Mouse (Mus musculus) forebrain, postnatal 0 days (tissue): ENCODE data around the gene BC005624. TPM values are rescaled to one million over a fixed set of nuclear protein-coding genes. Genes with fewer than 3 reads are reported as not detected.

ENCODE experiments used
- ATAC-seq: fragments of 200-750 bp; cut with Nextera tagmentation; 2 replicates; pipeline ENCODE4 v1.8.0; 2017; ENCODE audit warnings: mild to moderate bottlenecking, moderate library complexity
- DNase-seq: peaks from one replicate; pipeline ENCODE4 v3.0.0-alpha.2; 2015
- H3K27ac ChIP-seq: fragments of 300-500 bp; sonication (generic); 2 replicates; pipeline ENCODE4 v1.5.1; 2014; ENCODE audit warnings: low read depth, mild to moderate bottlenecking, antibody characterized with exemption, low read length, moderate library complexity, mixed read lengths
- H3K27me3 ChIP-seq: fragments of 300-500 bp; sonication (generic); 2 replicates; pipeline ENCODE4 v1.6.1; 2014; ENCODE audit warnings: mild to moderate bottlenecking, low read length, mixed read lengths; ENCODE audit not compliant: insufficient read depth
- H3K36me3 ChIP-seq: fragments of 300-500 bp; sonication (generic); 2 replicates; pipeline ENCODE4 v1.6.1; 2014; ENCODE audit warnings: mild to moderate bottlenecking, moderate library complexity; ENCODE audit not compliant: insufficient read depth
- H3K4me1 ChIP-seq: fragments of 300-500 bp; sonication (generic); 2 replicates; pipeline ENCODE4 v1.6.1; 2014; ENCODE audit warnings: antibody characterized with exemption; ENCODE audit not compliant: insufficient read depth
- H3K4me2 ChIP-seq: fragments of 300-500 bp; sonication (generic); 2 replicates; pipeline ENCODE4 v1.6.1; 2014; ENCODE audit warnings: low read depth, mild to moderate bottlenecking, moderate library complexity
- H3K4me3 ChIP-seq: fragments of 300-500 bp; sonication (generic); 2 replicates; pipeline ENCODE4 v1.5.1; 2014; ENCODE audit warnings: low read depth, low read length, mixed read lengths
- H3K9ac ChIP-seq: fragments of 300-500 bp; sonication (generic); 2 replicates; pipeline ENCODE4 v1.6.1; 2014; ENCODE audit warnings: mild to moderate bottlenecking
- H3K9me3 ChIP-seq: fragments of 300-500 bp; sonication (generic); 2 replicates; pipeline ENCODE4 v1.6.1; 2016; ENCODE audit warnings: low read length
- CTCF ChIP-seq: sonication (generic); IDR thresholded peaks from 2 replicates; pipeline ENCODE4 v1.5.1; 2016; ENCODE audit warnings: antibody characterized with exemption, control low read depth, low read depth
- WGBS: fragments of 180-500 bp; shearing (Covaris S2); extraction: QIAGEN DNeasy Blood & Tissue Kit; methylation state at CpG from one replicate; pipeline ENCODE4 v1.1.7; 2014; 5-methylcytosine and 5-hydroxymethylcytosine counted together
- polyA plus RNA-seq: library from polyadenylated mRNA; unstranded; fragments of >200 nt; fragmentation: Nextera tagmentation; extraction: Ambion mirVana; gene quantifications from 2 replicates; pipeline ENCODE4 v1.2.1, GENCODE M21; 2015
- total RNA-seq: library from RNA; depleted of rRNA; stranded (reverse); fragments of >200 nt; gene quantifications from 2 replicates; pipeline ENCODE4 v1.2.3, GENCODE M21; 2014

BC005624 gene
- total and polyA plus RNA-seq, 2 experiments from 2014 or later: 43.3 to 84.6 TPM

GRCm38 (mm10) chr2:30967352-30968327 is 14.4 kb downstream of the BC005624 start, which contains the start of gene Tor1a:
Tor1a (minus strand) TSS chr2:30967933.
- DNase-seq (peak; percentile 93), ATAC-seq (peak; percentile 97)
- H3K9ac ChIP-seq: peak within 1 kb of the TSS; percentile 88
- H3K36me3 ChIP-seq: peaks cover 30% of the 10 kb centered on the region
- H3K4me2 ChIP-seq: peak within 1 kb of the TSS; percentile 83
- H3K27me3 ChIP-seq: no peaks in the 10 kb centered on the region
- no peak for TF ChIP-seq CTCF
- H3K4me1 ChIP-seq: peaks cover 15% of the 10 kb centered on the region; the same call in 1 of the 2 replicates
- H3K9me3 ChIP-seq: no peaks in the 10 kb centered on the region
- H3K27ac ChIP-seq: peak within 1 kb of the TSS; percentile 84
- peak within 1 kb of the TSS; percentile 96 for H3K4me3 ChIP-seq
- WGBS: 6% methylated on average over 59 of the region's 59 CpGs

- DNase-seq (no peak), ATAC-seq (no peak; the same call in 1 of the 2 replicates)
- no peaks in the 10 kb centered on the region for H3K9me3 ChIP-seq
- no peak overlapping the region for H3K27ac ChIP-seq
- peak overlapping the region; percentile 96 for H3K4me3 ChIP-seq
- H3K36me3 ChIP-seq: peaks cover 34% of the 10 kb centered on the region
- H3K27me3 ChIP-seq: no peaks in the 10 kb centered on the region
- H3K9ac ChIP-seq: peak overlapping the region; percentile 88
- no peak for TF ChIP-seq CTCF
- WGBS: 24% methylated on average over 16 of the region's 16 CpGs
- H3K4me2 ChIP-seq: peak overlapping the region; percentile 83
- H3K4me1 ChIP-seq: peaks cover 15% of the 10 kb centered on the region; the same call in 1 of the 2 replicates
Measured at GRCm38 (mm10) chr2:30966826-30967225, 15.2 kb downstream of the BC005624 start.

- H3K36me3 ChIP-seq: peaks cover 42% of the 10 kb centered on the region
- H3K4me2 ChIP-seq: no peak overlapping the region
- DNase-seq: no peak
- ATAC-seq: no peak
- H3K27ac ChIP-seq: no peak overlapping the region
- TF ChIP-seq CTCF: no peak
- no peak overlapping the region for H3K4me3 ChIP-seq
- no peaks in the 10 kb centered on the region for H3K9me3 ChIP-seq
- H3K27me3 ChIP-seq: no peaks in the 10 kb centered on the region
- peaks cover 15% of the 10 kb centered on the region; the same call in 1 of the 2 replicates for H3K4me1 ChIP-seq
- WGBS: 95% methylated on average over 8 of the region's 8 CpGs
- H3K9ac ChIP-seq: no peak overlapping the region
Measured at GRCm38 (mm10) chr2:30965627-30966026, 16.4 kb downstream of the BC005624 start.

GRCm38 (mm10) chr2:30962570-30963254 is 19.3 kb downstream of the BC005624 start:
- Histone ChIP-seq H3K9ac (no peak overlapping the region), H3K36me3 (peaks cover 70% of the 10 kb centered on the region), H3K27me3 (no peaks in the 10 kb centered on the region), H3K4me3 (no peak overlapping the region), H3K4me1 (peaks cover 15% of the 10 kb centered on the region; the same call in 1 of the 2 replicates), H3K9me3 (no peaks in the 10 kb centered on the region), H3K27ac (no peak overlapping the region), H3K4me2 (no peak overlapping the region)
- TF ChIP-seq CTCF: no peak
- no peak for ATAC-seq
- 90% methylated on average over 11 of the region's 11 CpGs for WGBS
- DNase-seq: no peak

- TF ChIP-seq CTCF: no peak
- H3K4me2 ChIP-seq: no peak overlapping the region
- no peaks in the 10 kb centered on the region for H3K9me3 ChIP-seq
- H3K4me1 ChIP-seq: 0 out of 2 replicates have a peak, but pooled peaks cover under 1% of the 10 kb centered on the region
- 43% methylated on average over 5 of the region's 5 CpGs for WGBS
- H3K9ac ChIP-seq: no peak overlapping the region
- ATAC-seq (no peak), DNase-seq (no peak)
- H3K27me3 ChIP-seq: no peaks in the 10 kb centered on the region
- H3K27ac ChIP-seq: no peak overlapping the region
- no peak overlapping the region for H3K4me3 ChIP-seq
- peaks cover 94% of the 10 kb centered on the region for H3K36me3 ChIP-seq
Measured at GRCm38 (mm10) chr2:30959856-30960255, 22.1 kb downstream of the BC005624 start.

- Histone ChIP-seq H3K9ac (no peak overlapping the region), H3K4me2 (no peak overlapping the region), H3K36me3 (peaks cover 83% of the 10 kb centered on the region), H3K4me1 (peaks cover 11% of the 10 kb centered on the region), H3K27ac (no peak overlapping the region), H3K9me3 (no peaks in the 10 kb centered on the region), H3K4me3 (no peak overlapping the region), H3K27me3 (no peaks in the 10 kb centered on the region)
- ATAC-seq: no peak
- 90% methylated on average over 14 of the region's 14 CpGs for WGBS
- TF ChIP-seq CTCF: no peak
- DNase-seq: no peak
Measured at GRCm38 (mm10) chr2:30958726-30959125, 23.3 kb downstream of the BC005624 start.
